Mouse (Mus musculus) embryonic facial prominence, embryonic 11.5 days (tissue): Measurements from ENCODE around the gene Shroom3. TPM values are rescaled to one million over a fixed set of nuclear protein-coding genes. Genes with fewer than 3 reads are reported as not detected.
"Not testable (repeated sequence)": the region's sequence is repeated elsewhere in the genome, so short reads cannot be mapped to it uniquely, and the experiment has no call there.

Experiments used
- ATAC-seq: fragments of 200-750 bp; cut with Nextera tagmentation; replicated peaks from 2 replicates; pipeline ENCODE4 v1.8.0; 2017; ENCODE audit warnings: low read depth; ENCODE audit not compliant: insufficient number of reproducible peaks, low FRiP score, low TSS enrichment
- DNase-seq: peaks from one replicate; pipeline ENCODE4 v3.0.0-alpha.2; 2015; ENCODE audit warnings: low spot score
- H3K27ac ChIP-seq: fragments of 300-500 bp; sonication (generic); replicated peaks from 2 replicates; pipeline ENCODE4 v1.5.1; 2014; ENCODE audit warnings: mild to moderate bottlenecking, low read depth, low read length, control low read depth
- H3K27me3 ChIP-seq: fragments of 300-500 bp; sonication (generic); 2 replicates; pipeline ENCODE4 v1.6.1; 2014; ENCODE audit warnings: mild to moderate bottlenecking, low read length, moderate library complexity, mixed read lengths; ENCODE audit not compliant: control insufficient read depth, insufficient read depth
- H3K36me3 ChIP-seq: fragments of 300-500 bp; sonication (generic); replicated peaks from 2 replicates; pipeline ENCODE4 v1.6.1; 2014; ENCODE audit warnings: low read depth, mild to moderate bottlenecking, low read length, moderate library complexity, mixed read lengths; ENCODE audit not compliant: control insufficient read depth, insufficient read depth
- H3K4me1 ChIP-seq: fragments of 300-500 bp; sonication (generic); 2 replicates; pipeline ENCODE4 v1.6.1; 2014; ENCODE audit warnings: low read length, mixed read lengths; ENCODE audit not compliant: control insufficient read depth, insufficient read depth
- H3K4me2 ChIP-seq: fragments of 300-500 bp; sonication (generic); 2 replicates; pipeline ENCODE4 v1.6.1; 2014; ENCODE audit warnings: low read depth, mild to moderate bottlenecking, control low read depth, low read length, moderate library complexity
- H3K4me3 ChIP-seq: fragments of 300-500 bp; sonication (generic); 2 replicates; pipeline ENCODE4 v1.5.1; 2014; ENCODE audit warnings: low read depth, low read length, control low read depth
- H3K9ac ChIP-seq: fragments of 300-500 bp; sonication (generic); replicated peaks from 2 replicates; pipeline ENCODE4 v1.6.1; 2014; ENCODE audit warnings: mild to moderate bottlenecking, control low read depth, low read length
- H3K9me3 ChIP-seq: fragments of 300-500 bp; sonication (generic); replicated peaks from 2 replicates; pipeline ENCODE4 v1.6.1; 2016; ENCODE audit warnings: mild to moderate bottlenecking, low read length, inconsistent platforms, mixed read lengths; ENCODE audit not compliant: control insufficient read depth
- WGBS: fragments of 180-500 bp; shearing (Covaris S2); extraction: QIAGEN DNeasy Blood & Tissue Kit; methylation state at CpG from one replicate; pipeline ENCODE4 v1.1.7; 2014; 5-methylcytosine and 5-hydroxymethylcytosine counted together
- polyA plus RNA-seq: library from polyadenylated mRNA; unstranded; fragments of >200 nt; fragmentation: Nextera tagmentation; extraction: Ambion mirVana; gene quantifications from 2 replicates; pipeline ENCODE4 v1.2.1, GENCODE M21; 2014

The Shroom3 gene
- polyA plus RNA-seq, 1 experiment from 2014 or later = 2.2 TPM

DNA sequence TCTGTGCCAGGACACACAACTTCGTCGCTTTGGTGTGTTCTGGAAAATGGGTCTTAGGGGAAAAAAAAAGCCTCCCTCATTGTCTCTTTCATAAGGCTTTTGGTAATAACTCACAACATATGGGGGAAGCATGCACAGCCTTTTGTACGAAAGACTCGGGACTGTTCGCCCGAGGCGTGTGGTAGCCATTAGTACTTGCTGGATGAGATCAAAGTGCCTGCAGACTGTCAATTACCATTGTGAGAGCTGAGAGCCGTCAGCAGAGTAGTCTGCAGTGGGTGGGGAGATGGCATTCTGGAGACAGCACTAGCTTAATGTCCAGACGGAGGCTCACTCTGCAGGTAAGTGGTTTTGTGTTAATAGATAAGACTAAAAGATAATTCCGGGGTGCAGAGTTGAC is 232.2 kb downstream of the Shroom3 start:
- Histone ChIP-seq H3K27ac (0 out of 2 replicates have a peak overlapping the region, but pooled peaks have one; percentile 35), H3K4me1 (no peaks in the 10 kb centered on the region), H3K27me3 (no peaks in the 10 kb centered on the region), H3K4me2 (no peak overlapping the region), H3K36me3 (no peaks in the 10 kb centered on the region), H3K4me3 (no peak overlapping the region), H3K9ac (no peak overlapping the region), H3K9me3 (no peaks in the 10 kb centered on the region)
- DNase-seq (peak; percentile 84), ATAC-seq (0 out of 2 replicates have a peak, but pooled peaks have one; percentile 73)
- 18% methylated on average over 10 of the region's 10 CpGs for WGBS

DNA sequence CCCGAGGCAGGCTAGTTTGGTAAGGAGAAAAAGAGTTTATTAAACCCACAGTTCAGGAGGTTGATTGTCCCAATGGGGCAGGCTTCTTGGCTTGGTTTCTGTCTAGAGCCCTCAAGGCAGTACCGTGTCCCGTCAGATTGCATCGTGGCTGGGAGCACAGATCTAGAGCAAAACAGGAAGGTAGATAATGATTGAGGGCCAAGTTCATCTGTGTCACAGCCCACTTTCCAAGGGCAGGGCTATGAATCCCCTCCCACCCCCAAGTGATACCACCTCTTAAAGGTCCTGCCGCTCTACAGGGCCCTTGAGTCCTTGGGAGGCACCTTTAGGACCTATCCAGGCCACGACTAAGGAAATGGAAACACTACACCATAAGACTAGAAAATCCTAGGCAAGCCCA is 234.5 kb downstream of the Shroom3 start:
- DNase-seq (no peak), ATAC-seq (no peak)
- 60% methylated on average over 6 of the region's 6 CpGs for WGBS
- Histone ChIP-seq H3K4me2 (no peak overlapping the region), H3K4me3 (no peak overlapping the region), H3K27me3 (no peaks in the 10 kb centered on the region), H3K4me1 (no peaks in the 10 kb centered on the region), H3K9me3 (no peaks in the 10 kb centered on the region), H3K27ac (no peak overlapping the region), H3K36me3 (no peaks in the 10 kb centered on the region), H3K9ac (no peak overlapping the region)

- Histone ChIP-seq H3K4me2 (no peak overlapping the region), H3K9me3 (no peaks in the 10 kb centered on the region), H3K4me1 (no peaks in the 10 kb centered on the region), H3K36me3 (no peaks in the 10 kb centered on the region), H3K27me3 (no peaks in the 10 kb centered on the region), H3K4me3 (no peak overlapping the region), H3K9ac (no peak overlapping the region), H3K27ac (no peak overlapping the region)
- ATAC-seq (no peak), DNase-seq (no peak)
- 41% methylated on average over 10 of the region's 10 CpGs for WGBS
These were observed 234.9 kb downstream of the Shroom3 start for GRCm38 (mm10) chr5:92918170-92918569.

- 35% methylated on average over 9 of the region's 9 CpGs for WGBS
- Histone ChIP-seq H3K4me1 (no peaks in the 10 kb centered on the region), H3K9ac (no peak overlapping the region), H3K9me3 (no peaks in the 10 kb centered on the region), H3K27ac (no peak overlapping the region), H3K4me3 (no peak overlapping the region), H3K27me3 (no peaks in the 10 kb centered on the region), H3K36me3 (no peaks in the 10 kb centered on the region), H3K4me2 (no peak overlapping the region)
- no peak for ATAC-seq
- DNase-seq = no peak
These were observed 235.6 kb downstream of the Shroom3 start for GRCm38 (mm10) chr5:92918866-92919265.

DNA sequence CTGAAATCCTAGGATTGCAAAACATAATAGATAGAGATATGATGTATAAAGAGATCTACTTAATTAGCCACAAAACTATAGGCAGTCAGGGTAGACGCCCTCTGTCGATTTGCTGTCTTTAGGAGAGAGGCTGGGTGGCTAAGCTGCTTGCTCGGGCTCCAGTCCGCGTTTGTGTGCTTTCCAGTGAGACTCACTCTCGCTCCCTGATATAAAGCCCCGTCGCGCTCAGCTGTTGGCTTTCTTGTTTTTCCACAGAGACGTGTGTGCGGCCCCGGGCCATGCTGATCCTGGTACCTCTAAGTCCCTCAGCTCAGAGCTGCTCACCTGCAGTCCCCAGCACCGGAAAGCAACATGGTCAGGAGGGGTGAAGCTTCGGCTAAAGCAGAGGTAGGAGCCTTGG is 236.2 kb downstream of the Shroom3 start:
- DNase-seq (no peak), ATAC-seq (no peak)
- 58% methylated on average over 14 of the region's 14 CpGs for WGBS
- H3K27me3 ChIP-seq = no peaks in the 10 kb centered on the region
- H3K9ac ChIP-seq = no peak overlapping the region
- no peak overlapping the region for H3K4me3 ChIP-seq
- no peaks in the 10 kb centered on the region for H3K36me3 ChIP-seq
- H3K4me2 ChIP-seq = no peak overlapping the region
- no peak overlapping the region for H3K27ac ChIP-seq
- no peaks in the 10 kb centered on the region for H3K4me1 ChIP-seq
- H3K9me3 ChIP-seq = no peaks in the 10 kb centered on the region

DNA sequence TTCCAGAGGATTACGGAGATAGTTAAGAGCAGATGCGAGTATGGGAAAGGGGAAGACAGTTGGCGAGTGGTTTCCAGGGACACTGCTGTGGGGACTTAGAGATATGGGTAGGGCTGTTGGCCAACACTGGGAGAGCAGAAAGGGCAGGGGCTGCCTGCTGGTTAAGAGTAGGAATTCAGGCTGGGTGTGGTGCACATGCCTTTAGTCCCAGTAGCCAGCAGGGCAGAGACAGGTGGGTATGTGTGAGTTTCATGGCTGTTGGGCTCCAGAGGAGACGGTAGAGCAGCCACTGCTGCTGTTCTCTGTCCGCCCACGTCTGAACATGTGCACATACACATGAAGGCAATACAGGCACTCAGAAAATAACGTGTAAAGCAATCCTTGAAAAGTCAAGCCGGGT is 237.7 kb downstream of the Shroom3 start:
- no peak overlapping the region for H3K27ac ChIP-seq
- H3K4me3 ChIP-seq = no peak overlapping the region
- WGBS = 85% methylated on average over 8 of the region's 8 CpGs
- ATAC-seq (no peak), DNase-seq (no peak)
- no peaks in the 10 kb centered on the region for H3K27me3 ChIP-seq
- no peaks in the 10 kb centered on the region for H3K36me3 ChIP-seq
- no peaks in the 10 kb centered on the region for H3K9me3 ChIP-seq
- H3K4me2 ChIP-seq = no peak overlapping the region
- peaks cover 6% of the 10 kb centered on the region for H3K4me1 ChIP-seq
- H3K9ac ChIP-seq = no peak overlapping the region

- DNase-seq = no peak
- H3K27ac ChIP-seq = no peak overlapping the region
- no peak overlapping the region for H3K4me3 ChIP-seq
- ATAC-seq = no peak
- H3K36me3 ChIP-seq = no peaks in the 10 kb centered on the region
- H3K4me2 ChIP-seq = no peak overlapping the region
- no peaks in the 10 kb centered on the region for H3K9me3 ChIP-seq
- no peaks in the 10 kb centered on the region for H3K27me3 ChIP-seq
- H3K9ac ChIP-seq = no peak overlapping the region
- WGBS = 80% methylated on average over 8 of the region's 8 CpGs
- peaks cover 6% of the 10 kb centered on the region for H3K4me1 ChIP-seq
These were observed 238.5 kb downstream of the Shroom3 start for GRCm38 (mm10) chr5:92921728-92922127.

GRCm38 (mm10) chr5:92922981-92923380 is 239.7 kb downstream of the Shroom3 start:
- H3K36me3 ChIP-seq, H3K4me2 ChIP-seq, H3K9me3 ChIP-seq, H3K27ac ChIP-seq, H3K4me1 ChIP-seq, H3K4me3 ChIP-seq, H3K27me3 ChIP-seq, DNase-seq, H3K9ac ChIP-seq, ATAC-seq: not testable (repeated sequence)
- 95% methylated on average over 5 of the region's 5 CpGs for WGBS
